Mouse (Mus musculus) erythroblast, embryonic 14.5 days (primary cell): ENCODE data around the gene Tcp11l1.

ENCODE experiments used
- GATA1 ChIP-seq: IDR thresholded peaks from 2 replicates; pipeline ENCODE4 v1.6.1; 2012; ENCODE audit warnings: low read length, inconsistent platforms, mixed read lengths
- TAL1 ChIP-seq: IDR thresholded peaks from 3 replicates; pipeline ENCODE4 v1.6.1; 2012; ENCODE audit warnings: low read length, inconsistent platforms, mixed read lengths

DNA sequence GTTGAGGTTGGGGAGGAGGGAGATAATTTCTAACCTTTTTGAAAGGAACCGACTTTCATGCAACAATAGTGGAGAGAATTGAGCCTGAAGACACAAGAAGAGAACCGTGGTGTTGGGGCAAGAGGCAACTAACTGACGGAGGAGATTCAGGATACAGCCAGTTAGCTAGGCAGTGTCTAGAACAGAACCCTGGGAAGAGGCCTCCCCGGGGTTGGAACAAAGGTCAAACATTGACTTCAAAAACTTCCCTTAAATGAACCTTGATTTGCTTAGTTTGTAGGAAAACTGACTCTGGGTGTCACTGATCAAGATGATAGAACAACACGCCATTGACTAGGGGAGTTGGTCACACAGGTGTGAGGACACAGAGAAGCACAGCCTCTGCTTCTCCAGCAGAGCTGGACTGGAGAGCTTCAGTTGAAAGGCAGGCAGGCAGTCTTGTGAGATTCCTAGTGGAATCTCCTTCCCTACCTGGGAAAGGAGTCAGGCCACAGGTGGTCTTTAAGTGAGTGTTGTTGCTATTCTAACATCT, 36.7 kb upstream of the Tcp11l1 start:
- TF ChIP-seq TAL1 = no peak
- TF ChIP-seq GATA1 = no peak
